Mouse (Mus musculus) kidney, adult 2 months (tissue): Measurements from ENCODE around the gene Chd3. TPM values are rescaled to one million over a fixed set of nuclear protein-coding genes. Genes with fewer than 3 reads are reported as not detected.

ENCODE experiments used
- DNase-seq: peaks from one replicate; pipeline ENCODE4 v3.0.0; 2021
- H3K27ac ChIP-seq: fragments of 200-500 bp; 2 replicates; pipeline ENCODE4 v1.5.1; 2012; ENCODE audit warnings: low read depth, low read length, control low read depth, inconsistent platforms; ENCODE audit not compliant: insufficient read depth
- H3K27me3 ChIP-seq: fragments of 200-500 bp; replicated peaks from 2 replicates; pipeline ENCODE4 v1.6.1; 2012; ENCODE audit warnings: mild to moderate bottlenecking, moderate library complexity, low read length, inconsistent platforms; ENCODE audit not compliant: control insufficient read depth, insufficient read depth
- H3K36me3 ChIP-seq: fragments of 200-500 bp; 2 replicates; pipeline ENCODE4 v1.6.1; 2012; ENCODE audit warnings: mild to moderate bottlenecking, moderate library complexity, low read length, inconsistent platforms; ENCODE audit not compliant: control insufficient read depth, insufficient read depth
- H3K4me1 ChIP-seq: fragments of 200-500 bp; 2 replicates; pipeline ENCODE4 v1.6.1; 2011; ENCODE audit warnings: low read length; ENCODE audit not compliant: control insufficient read depth, insufficient read depth
- H3K4me3 ChIP-seq: fragments of 200-500 bp; 2 replicates; pipeline ENCODE4 v1.5.1; 2011; ENCODE audit warnings: mild to moderate bottlenecking, low read depth, low read length, control low read depth; ENCODE audit not compliant: insufficient read depth
- CTCF ChIP-seq: fragments of 200-500 bp; conservative IDR thresholded peaks from 2 replicates; pipeline ENCODE4 v1.5.1; 2011; ENCODE audit warnings: low read depth, mild to moderate bottlenecking, control low read depth, low read length, moderate library complexity, mixed read lengths; ENCODE audit not compliant: insufficient read depth, insufficient read length
- POLR2A ChIP-seq: fragments of 200-500 bp; IDR thresholded peaks from one replicate; pipeline ENCODE4 v1.6.1; 2011; ENCODE audit warnings: low read depth, low read length, control low read depth
- WGBS: fragments of 180-500 bp; shearing (Covaris S2); methylation state at CpG from one replicate; pipeline ENCODE4 v1.1.7; 2018; 5-methylcytosine and 5-hydroxymethylcytosine counted together
- polyA plus RNA-seq: library from polyadenylated mRNA; depleted of rRNA; stranded (reverse); fragments of >200 nt; gene quantifications from 2 replicates; pipeline ENCODE4 v1.2.3, GENCODE M21; 2012

The Chd3 gene
- polyA plus RNA-seq, 1 experiment: 168 TPM

DNA sequence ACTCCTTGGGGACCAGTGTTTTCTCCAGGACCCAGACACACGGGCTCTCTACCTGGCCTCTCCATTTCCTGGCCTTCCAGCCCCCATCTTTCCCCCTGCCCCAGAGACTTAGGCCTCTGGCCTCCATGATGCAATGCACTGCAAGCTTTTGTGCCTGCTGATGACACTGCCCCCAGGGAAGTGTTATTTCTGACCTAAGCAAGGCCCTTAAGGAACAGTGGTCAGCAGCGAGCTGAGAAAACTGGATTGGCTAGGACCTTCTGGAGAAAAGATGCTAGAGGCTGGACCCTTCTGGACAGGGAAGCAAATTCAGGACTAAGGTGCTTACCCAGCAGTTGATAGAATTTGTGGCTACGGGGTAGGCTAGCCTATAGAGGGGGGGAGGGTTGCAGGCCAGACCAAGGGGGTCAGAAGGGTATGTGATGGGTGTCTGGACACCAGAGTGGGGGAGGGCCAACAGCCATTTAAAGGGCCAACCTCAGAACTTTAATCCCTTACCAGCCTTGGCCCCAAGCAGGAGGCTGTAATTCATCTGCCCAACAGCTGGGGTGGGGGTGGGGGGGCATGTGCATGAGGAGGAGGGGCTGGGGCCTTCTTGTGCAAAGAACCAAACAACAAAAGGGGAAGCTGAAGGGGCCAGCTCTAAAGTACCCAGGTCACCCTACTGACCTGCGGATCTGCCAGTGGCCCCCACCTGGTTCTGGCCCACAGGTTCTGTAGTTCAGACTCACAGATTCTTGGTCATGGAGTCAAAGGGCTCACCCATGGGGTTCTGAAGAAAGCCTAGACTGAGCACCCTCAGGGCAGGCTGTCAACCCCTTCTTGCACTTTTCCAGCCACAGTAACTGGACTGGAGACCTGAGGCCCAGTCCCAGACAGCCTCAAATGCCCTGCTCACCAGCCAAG is 45.5 kb upstream of the Chd3 start:
- TF ChIP-seq POLR2A (no peak), CTCF (no peak)
- Histone ChIP-seq H3K4me1 (peaks cover 34% of the 10 kb centered on the region), H3K4me3 (no peak overlapping the region), H3K27me3 (no peaks in the 10 kb centered on the region), H3K27ac (peak overlapping the region; percentile 14), H3K36me3 (no peaks in the 10 kb centered on the region)
- DNase-seq: no peak
- 25% methylated on average over 4 of the region's 4 CpGs for WGBS

DNA sequence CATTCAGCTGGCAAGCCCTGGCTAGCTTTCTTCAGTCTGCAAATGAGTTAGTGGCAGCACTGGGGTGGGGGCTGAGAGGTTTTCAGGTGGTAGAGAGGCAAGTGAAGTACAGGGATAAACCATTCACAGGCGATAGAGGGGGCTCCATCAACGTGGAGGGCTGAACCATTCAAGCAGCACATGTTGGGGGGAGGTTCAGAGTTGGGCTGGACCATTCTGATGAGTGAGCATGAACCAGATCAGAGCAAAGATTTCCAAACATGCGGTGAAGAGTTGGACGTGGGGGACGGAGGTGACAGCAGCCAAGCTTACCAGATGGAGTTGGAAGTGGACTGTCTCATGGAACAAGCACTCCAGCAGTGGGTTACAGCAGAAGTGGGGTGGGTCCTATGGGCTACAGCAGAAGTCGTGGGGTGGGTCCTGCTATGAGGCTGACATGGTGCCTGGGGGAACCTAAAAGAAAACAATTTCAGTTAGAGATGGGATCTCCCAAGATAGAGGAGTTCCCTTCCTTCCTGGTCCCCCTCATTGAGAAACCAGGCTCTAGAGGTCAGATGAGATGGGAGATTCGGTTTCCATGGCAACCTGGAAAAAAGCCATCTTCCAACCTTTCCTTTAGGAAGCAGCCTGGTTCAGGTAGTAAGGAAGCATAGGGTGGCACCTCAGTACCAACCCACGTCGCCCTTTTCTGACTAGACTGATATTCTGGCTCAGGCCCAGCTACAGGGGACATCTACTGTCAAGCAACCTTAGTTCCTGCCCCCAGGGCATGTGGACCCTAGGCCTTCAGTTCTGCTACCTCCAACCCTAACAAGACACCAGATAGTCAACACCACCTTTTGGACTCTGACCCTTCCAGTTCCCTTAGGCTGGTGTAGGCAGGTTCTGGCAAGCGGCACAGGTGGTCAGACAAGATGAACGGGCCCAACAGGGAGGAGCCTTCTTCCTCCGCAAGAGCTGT is 44.3 kb upstream of the Chd3 start, which contains the start of gene Kdm6b:
TSS of gene Kdm6b (minus strand) at position 455 of the 961 bp plus-strand sequence.
- Histone ChIP-seq H3K27me3 (no peaks in the 10 kb centered on the region), H3K36me3 (no peaks in the 10 kb centered on the region), H3K4me3 (no peak within 1 kb of the TSS), H3K4me1 (peaks cover 30% of the 10 kb centered on the region), H3K27ac (peak within 1 kb of the TSS; percentile 14)
- WGBS: 25% methylated on average over 12 of the region's 12 CpGs
- peak; percentile 89 for DNase-seq
- no peak for TF ChIP-seq CTCF
- TF ChIP-seq POLR2A: no peak

DNA sequence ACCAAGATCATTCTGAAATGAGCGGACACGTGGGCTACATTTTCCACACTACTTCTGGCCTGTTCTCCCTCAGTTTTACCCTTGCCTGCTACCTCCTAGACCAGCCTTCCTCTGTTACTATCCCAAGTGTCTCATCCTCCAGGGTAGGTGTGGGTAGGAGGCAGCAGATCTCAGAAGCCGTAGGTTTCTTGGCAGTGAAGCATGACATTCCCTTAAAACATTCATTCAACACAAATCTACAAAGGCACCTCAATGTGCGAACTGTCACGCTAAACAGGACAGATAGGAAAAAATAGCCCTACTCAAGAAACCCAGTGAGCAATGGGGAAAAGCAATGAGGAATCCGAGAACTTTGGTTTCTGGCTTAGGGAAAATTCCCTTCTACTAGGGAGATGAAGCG is 43.3 kb upstream of the Chd3 start:
- no peak overlapping the region for H3K27ac ChIP-seq
- TF ChIP-seq CTCF: no peak
- no peak for TF ChIP-seq POLR2A
- H3K4me3 ChIP-seq: no peak overlapping the region
- H3K27me3 ChIP-seq: no peaks in the 10 kb centered on the region
- DNase-seq: no peak
- H3K4me1 ChIP-seq: peaks cover 38% of the 10 kb centered on the region
- WGBS: 64% methylated on average over 7 of the region's 7 CpGs
- no peaks in the 10 kb centered on the region for H3K36me3 ChIP-seq

DNA sequence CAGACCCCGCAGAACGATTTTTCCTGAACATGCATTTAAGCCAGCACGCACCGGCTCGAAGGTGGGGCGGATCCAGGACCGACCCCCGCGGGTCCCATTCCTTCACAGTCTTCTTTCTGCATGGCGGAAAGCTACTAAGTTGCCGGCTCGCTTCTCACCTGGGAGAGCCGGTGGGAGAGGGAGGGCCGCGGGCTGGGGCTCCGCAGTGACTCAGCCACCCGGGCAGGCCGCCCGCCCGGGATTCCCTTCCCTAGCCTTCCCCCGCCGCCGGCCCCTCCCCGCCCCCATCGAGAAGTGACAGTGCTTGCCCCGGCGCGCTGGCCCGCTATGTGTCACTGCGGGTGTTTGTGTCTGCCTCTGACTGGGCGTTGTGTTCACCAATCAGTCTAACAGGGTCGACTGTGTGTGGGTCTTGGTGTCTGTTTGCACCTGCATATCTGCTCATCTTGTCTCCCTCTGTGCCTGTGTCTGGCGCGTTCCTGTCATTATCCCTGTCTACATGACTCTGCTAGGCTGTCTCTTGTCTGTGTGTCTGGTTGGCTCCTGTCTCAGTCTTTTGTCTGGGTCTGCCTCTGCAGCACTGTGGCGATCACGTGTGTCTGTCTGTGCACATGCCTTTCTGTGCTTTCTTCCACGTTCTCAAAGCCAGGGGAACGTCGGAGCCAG is 42.5 kb upstream of the Chd3 start:
- peak; percentile 74 for DNase-seq
- H3K27me3 ChIP-seq: no peaks in the 10 kb centered on the region
- peak overlapping the region; percentile 71 for H3K27ac ChIP-seq
- WGBS: 1% methylated on average over 39 of the region's 39 CpGs
- TF ChIP-seq POLR2A: no peak
- TF ChIP-seq CTCF: no peak
- peaks cover 38% of the 10 kb centered on the region for H3K4me1 ChIP-seq
- no peaks in the 10 kb centered on the region; the same call in 1 of the 2 replicates for H3K36me3 ChIP-seq
- H3K4me3 ChIP-seq: peak overlapping the region; percentile 64

DNA sequence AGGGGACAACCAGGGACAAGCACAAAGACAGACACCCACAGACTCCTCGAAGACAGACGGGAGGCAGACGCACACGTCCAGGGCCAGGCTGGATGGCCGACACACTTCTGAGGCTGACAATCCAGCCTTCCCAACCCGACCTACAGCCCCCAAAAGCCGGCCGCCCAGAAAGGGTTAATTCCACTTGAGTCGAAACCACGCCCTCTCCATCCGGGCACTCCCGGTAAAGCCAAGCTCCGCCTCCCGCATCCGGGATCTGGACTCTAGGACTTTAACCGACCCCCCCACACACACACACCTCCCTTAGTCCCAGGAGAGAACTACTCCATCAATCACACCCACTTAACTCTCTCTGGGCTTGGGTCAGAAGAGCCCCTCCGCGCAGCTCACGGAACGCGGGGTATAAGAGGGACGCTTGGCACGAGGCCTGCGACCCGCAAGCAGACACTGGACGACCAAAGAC is 41.9 kb upstream of the Chd3 start:
- peaks cover 38% of the 10 kb centered on the region for H3K4me1 ChIP-seq
- H3K27me3 ChIP-seq: no peaks in the 10 kb centered on the region
- no peaks in the 10 kb centered on the region; the same call in 1 of the 2 replicates for H3K36me3 ChIP-seq
- H3K4me3 ChIP-seq: peak overlapping the region; percentile 64
- under 1% methylated on average over 26 of the region's 26 CpGs for WGBS
- DNase-seq: peak; percentile 98
- H3K27ac ChIP-seq: peak overlapping the region; percentile 95
- TF ChIP-seq CTCF: no peak
- TF ChIP-seq POLR2A: peak; percentile 5

DNA sequence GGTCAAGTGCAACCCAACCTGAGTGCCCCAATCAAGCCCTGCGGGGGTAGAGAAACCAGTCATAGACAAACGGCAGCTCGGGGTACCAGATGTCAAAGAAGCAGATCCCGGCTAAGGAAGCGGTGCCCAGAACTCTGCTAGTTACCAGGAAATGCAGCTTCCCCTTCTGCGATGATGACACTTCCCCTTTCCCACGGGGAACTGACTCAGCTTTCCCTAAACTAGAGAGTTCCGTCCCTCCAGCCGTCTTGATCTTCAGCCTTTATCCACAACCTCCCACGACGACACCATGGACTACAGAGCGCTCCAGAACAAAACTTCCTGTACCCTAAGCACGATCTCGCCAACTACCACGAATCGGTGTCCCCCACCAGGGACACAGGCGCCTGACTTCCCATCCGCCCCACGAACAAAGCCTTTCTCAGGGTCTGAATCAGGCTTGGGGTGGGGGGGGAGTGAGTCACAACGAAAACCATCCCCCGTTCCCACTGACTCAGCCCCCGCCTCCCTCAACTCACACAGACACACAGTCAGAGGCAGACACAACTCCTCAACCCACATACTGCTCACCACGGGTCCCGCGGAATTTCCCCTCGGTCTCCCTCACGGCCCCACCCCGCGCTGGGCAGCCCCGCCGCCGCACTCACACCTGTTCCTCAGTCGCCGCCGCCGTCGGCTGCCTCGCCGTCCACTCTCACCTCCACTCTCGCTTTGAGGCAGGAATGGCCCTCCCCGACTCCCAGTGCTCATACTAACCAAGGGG is 41.3 kb upstream of the Chd3 start:
- Histone ChIP-seq H3K36me3 (no peaks in the 10 kb centered on the region; the same call in 1 of the 2 replicates), H3K27ac (peak overlapping the region; percentile 95), H3K4me1 (peaks cover 38% of the 10 kb centered on the region), H3K27me3 (no peaks in the 10 kb centered on the region), H3K4me3 (peak overlapping the region; percentile 64)
- TF ChIP-seq CTCF: no peak
- TF ChIP-seq POLR2A: peak; percentile 3
- peak; percentile 81 for DNase-seq
- WGBS: under 1% methylated on average over 41 of the region's 41 CpGs
